Mouse (Mus musculus) lung, postnatal 25 days (tissue): ENCODE measurements around the gene Gm10644.
A peak's percentile ranks its signal among the peaks of the same experiment; 100 is the strongest.

Experiments used
- DNase-seq: peaks from one replicate; pipeline ENCODE4 v3.0.0; 2022; ENCODE audit warnings: low spot score

Gm10644 gene

DNA sequence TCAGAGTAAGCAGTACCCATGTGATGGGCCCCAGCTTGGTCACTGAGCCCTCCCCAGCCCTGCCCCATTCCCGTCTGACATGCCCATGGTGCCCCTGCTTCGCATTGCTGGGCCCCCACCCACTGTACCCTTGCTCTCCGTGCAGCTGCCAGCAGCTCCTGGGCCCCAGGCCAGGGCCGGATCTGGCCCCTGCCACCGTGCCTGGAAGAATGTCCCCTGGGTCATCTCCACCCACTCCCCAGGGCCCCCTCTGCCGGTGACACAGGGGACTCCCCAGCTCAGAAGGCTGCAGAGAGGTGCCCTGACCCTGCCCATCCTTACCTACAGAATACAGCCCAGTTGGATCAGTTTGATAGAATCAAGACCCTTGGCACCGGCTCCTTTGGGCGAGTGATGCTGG lies 25.8 kb upstream of the Gm10644 start:
- DNase-seq, result no peak

DNA sequence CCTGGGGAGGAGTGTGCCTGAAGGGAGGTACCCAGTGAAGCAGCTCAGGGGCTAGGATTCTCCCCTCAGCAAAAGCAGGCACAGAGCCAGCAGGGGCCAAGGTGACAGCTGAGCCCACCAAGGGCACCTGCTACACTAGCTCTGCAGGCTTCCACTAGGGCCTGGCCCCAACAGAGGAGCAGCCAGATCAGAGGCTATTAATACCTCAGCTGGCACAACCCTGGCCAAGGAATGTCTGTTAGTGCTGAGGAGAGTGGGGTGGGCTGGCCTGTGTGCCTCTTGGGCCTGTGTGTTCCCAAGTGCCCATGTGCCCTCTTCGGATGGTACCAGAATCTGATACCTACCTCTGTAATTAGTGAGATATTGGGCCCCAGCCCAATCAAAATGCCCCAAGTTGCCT lies 25.2 kb upstream of the Gm10644 start:
- no peak for DNase-seq

DNA sequence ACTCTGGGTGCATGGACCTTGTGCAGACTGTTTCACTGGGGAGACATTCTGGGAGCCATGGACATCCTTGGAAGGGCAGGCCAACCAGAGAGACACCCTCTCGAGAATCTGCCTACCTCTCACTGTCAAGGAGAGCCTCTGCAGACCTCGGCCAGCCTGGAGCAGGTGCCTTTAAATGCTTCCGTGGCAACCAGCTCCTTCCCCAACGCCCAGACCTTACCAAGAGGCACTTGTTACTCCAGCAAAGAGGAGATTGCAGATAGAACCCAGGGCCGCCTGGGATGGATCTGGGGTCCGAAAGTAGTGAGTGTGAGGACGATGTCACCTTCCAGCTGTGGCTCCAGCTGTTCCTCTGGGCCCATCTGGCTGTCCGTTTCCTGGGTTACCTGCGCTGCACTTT lies 23.2 kb upstream of the Gm10644 start:
- no peak for DNase-seq

DNA sequence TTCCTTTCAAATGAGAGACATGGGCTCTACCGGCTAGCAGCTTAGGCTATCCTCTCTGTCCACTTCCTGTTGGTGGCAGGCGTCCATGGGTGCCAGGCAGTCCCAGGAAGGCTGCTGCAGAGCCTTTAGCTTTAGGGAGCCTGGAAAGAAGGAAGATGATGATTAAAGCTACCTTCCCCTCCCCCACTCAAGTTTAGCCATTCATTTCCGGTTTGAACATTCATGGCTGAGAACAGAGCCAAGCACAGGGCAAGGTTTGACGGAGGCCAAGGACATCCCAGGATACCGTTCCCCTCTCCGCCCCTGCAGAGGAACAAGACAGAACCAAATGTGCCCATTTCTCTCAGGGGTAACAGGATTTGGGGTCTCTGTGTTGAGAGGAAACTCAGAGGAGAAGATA lies 22.6 kb upstream of the Gm10644 start:
- DNase-seq, result peak; percentile 50

DNA sequence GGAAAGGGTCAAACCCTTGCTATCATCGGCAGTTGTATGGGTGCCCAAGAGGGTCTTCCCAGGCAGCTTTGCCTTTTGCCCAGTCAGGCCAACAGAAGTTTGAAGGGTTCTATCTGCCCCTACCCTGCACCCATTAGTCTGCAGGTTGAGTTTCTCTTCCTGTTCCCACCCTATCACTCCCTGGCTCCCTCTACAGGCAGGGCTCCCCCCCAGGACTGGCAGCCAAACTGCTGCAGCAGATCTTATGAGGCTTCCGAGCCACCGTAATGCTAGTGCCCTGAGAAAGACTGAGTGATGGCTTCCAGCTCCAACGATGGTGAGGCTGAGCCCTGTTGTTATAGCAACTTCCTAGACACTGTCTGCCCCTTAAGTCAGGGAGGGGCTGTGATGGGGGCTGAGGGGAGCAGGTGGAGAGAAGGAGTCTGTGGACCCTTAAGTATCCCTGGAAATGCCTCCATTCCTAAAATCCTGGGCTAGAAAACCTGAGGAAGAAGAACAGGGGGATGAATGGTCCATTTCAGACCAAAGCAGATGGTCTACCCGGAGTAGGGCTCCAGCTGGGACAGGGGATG lies 21.9 kb upstream of the Gm10644 start:
- no peak for DNase-seq

DNA sequence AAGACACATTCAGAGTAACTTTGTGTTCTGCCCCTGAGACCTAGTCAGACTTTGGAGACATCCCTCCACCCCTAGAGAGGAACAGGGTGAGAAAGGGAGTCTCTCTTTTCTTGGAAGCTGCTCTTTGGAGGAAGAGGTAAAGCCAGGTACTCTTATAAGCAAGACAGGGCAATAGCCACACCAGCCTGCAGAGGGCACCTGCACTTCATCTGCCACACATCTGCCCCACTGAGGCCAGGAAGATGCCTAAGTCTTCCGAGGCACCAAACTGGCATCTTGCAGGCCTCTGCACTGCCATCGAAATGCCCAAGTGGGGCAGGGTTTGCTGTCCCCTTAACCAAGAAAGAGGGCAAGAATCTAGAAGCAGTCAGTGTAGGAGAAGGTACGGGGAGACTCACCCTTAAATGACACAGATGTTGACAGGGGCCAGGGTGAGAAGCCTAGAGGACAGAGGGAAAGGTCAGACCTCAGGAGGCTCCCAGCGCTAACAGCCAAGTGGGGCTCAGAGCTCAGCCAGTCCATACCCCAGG lies 21.2 kb upstream of the Gm10644 start:
- DNase-seq, result no peak

DNA sequence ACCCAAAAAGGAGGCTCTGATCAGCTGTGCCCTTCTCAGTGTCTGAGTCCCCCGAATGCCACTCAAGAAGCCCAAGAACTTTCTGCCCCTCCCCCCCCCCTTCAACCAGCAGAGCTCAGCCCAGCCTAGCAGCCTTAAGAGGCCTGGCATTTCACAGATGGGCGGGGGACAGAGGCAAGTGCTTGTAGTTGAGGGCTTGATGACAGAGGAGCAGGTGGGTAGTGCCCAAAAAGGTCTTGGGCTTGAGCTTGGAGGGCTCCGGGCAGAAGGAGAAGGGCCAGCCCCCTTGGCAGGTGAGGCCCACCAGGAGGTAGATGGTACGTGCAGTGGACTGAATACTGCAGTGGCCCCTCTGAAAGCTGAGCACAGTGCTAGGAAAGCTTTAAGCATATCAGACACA lies 19.5 kb upstream of the Gm10644 start:
- peak; percentile 59 for DNase-seq

DNA sequence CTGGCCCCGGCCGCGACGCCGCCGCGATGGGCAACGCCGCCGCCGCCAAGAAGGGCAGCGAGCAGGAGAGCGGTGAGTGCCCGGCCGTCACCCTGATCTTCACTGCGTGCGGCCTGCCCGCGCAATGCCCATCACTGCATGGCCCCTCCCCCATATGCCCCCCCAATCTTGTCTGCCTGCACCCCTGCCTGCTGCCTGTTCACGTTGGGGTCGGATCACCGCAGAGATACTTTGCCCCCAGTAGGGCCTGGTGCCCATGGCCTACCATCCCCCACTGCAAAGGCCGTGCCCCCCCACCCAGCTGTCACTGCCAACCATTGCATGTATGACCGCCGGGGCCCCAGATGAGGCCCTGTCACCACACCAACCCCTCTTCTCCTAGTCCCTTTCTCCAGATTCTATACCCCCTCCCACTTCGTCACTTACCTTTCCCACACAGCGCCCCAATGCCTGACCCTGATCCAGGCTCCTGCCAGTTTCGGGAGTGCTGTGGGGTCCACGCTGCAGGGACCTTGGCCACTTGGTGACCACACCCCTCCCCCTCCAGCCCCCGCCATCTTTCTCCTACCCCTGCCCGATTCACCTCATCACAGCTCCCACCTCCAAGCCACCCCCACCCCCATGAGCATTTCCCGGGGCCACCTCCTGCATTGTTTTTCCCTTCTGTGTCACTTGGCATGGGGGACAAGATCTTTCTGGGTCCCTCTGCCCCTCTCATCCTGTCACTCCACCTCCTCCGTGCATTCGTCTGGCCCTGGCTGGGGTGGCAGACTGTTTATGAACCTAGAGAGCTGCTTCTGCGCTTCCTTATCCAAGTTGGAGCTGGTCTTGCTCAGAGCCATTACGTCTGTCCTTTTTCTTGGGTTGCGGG lies 18.4 kb upstream of the Gm10644 start:
- no peak for DNase-seq

DNA sequence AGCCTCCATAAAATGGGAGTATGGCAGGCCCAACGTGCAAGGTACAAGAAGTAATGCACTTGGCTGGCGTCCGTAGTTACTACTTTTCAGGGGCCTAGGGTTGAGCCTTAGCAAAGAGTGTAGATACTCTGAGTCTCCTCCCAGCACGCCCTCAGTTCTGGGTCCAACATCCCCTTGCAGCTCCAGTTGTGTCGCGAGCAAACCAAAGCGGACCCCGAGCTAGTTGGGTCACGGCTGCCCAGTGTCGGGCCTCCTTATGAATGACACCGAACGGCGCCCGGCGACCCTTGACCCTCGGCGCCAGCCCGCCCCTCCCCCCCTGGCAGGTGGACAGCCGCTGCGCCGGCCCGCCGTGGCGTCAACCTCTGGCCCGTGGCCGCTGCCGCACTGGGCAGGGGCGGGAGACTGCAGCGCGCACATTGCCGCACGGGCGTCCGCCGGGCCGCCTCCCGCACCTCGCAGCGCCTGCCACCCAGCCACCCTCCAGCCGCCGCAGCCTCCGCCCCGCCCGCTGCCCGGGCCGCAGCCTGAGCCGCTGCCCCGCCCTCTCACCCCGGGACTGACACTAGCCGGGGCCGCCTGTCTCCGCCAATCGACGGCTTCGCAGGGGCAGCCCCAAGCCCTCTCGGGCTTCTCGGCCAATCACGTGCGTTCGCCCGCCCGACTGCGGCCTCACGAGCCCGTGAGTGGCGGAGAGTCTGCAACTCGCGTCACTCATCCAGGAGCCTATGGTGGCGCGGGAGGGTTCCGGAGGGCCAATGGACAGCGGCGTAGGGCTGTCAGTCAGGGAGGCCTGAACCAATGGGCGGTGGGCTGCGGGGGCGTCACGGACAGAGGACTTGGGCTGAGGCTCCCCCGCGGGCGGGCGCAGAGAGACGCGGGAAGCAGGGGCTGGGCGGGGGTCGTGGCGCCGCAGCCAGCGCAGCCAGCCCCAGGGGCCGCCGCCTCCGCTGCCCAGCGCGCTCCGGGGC lies 17.4 kb upstream of the Gm10644 start, which contains the start of gene Prkaca:
TSS of gene Prkaca (plus strand) at position 844 of the 971 bp plus-strand sequence.
- peak; percentile 99 for DNase-seq

DNA sequence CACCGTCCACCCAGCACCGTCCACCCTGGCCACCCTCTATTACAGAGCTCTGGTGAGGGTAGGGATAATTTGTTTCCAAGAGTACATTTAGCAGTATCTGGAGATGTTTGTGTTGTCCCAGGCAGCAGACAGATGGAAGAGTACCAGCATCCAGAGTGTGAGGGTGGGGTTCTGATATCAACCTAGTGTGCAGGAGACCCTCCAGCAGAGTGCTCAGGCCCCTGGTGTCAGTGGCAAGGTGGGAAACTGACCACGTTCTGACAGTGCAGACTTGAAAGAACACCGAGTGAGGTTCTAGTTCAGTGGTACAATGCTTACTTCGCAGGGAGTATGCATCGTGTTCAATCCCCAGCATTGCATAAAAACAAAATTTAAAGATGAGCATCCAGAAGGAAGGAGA lies 16.7 kb upstream of the Gm10644 start:
- no peak for DNase-seq

DNA sequence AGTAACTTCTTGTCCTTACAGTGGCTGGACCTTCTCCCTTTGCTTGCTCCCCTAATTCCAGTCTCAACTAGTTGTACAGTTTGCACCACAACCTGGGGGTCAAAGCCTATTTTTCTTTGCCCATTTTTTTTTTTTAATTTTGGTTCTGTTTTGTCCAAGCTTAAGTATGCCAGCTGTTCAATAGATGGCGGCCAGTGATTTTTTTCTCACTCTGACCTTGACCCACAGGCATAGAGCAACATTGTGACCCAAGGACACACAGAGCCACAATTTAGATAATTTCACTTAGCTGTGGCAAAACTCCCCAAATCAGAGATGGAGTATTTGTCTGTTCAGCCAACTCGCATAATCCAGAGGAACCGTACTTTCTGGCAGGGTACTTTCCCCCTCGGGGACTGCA lies 16.1 kb upstream of the Gm10644 start:
- DNase-seq, result no peak

DNA sequence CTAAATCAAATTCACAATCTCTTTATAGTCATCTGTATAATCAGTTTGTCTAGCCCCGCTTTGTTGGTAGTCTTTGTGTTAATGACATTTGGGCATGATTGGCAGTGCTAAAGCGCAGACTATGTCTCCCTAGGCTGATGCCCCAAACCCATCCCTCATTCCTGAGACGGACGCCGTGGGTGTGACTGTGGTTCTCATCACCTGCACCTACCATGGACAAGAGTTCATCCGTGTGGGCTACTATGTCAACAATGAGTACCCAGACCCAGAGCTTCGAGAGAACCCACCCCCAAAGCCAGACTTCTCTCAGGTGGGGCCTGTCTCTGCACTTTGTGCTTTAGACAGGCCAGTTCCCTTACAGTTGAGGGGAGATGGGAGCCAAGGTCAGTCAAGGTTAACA lies 12.7 kb upstream of the Gm10644 start:
- DNase-seq, result no peak

DNA sequence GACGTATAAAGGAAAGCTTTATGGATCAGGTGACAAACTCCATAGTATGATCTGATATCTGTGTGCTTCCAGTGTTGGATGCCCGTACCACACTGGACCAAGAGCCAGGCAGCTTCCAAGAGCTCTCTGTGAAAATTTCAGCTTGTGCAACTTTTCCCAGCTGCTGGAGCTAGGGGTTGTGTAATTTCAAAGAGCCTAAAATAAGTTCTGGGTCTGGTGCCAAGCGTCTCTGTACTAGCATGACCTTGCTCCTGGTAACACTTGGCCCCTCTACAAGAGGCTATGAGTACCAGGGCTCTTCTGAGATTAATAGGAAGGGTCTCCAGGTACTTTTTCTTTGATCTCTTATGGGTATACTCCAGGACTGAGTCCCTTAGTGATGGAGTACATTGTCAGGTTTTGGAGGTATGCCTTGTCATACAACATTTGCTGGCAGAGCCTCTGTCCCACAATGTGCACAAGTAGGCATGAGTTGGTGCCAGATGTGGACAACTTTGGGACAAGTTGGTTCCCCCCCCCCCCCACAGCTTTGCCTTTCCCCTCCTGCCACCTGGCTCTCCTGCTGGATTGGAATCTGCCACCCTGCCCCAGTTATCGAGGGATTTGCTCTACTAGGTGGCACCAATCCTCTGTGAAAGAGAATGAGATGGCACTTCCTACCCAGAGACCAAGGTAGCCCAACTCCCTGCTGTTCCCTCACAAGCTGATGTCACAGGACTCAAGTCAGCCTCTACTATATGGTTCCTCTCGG lies 9.2 kb upstream of the Gm10644 start:
- peak; percentile 84 for DNase-seq

DNA sequence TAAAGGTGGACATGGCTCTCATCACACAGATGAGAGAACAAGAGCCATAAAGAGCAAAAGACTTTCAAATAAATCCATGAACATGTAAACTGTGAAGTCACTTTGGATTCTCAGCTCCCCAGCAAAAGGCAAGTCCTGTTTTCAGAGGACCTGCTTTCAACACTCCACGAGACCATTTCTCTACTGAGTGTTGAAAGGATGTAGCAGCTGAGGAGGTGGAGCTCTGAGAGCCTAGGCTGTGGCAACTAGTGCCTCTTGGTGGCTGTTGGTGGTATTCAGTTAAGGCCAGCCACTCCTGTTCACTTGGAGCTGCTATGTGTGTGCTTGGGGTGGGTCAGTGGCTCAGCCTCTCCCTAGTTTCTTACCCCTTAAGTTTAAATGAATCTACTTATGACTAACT lies 1.8 kb upstream of the Gm10644 start:
- DNase-seq, result no peak

DNA sequence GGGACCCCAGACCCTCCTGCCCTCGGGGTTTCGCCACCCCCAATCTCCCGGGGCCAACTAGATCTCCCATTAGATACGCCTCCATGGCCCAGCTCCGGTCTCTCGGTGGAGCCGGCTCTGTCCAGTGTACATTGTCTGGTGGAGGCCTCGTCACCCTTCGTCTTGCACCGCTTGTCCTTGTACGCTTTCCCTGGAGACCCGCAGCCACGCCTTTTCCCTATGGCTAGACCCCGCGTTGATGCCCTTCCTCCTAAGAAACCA lies 883 bp upstream of the Gm10644 start:
- DNase-seq, result no peak

DNA sequence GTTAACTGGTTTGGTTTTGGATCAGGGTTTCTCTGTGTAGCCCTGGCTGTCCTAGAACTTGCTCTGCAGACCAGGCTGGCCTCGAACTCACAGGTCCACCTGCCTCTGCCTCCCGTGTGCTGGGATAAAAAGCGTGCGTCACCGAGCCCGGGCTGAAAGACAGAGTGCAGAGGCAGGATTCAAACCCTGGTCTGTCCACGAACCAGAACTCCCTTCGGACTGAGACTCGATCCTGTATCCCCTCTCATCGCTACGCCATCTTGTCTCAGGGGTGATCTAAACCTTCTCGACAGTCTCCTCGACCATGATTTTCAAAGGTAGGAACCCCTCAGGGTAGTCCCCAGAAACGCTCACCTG lies 278 bp downstream of the Gm10644 start:
- DNase-seq, result no peak

DNA sequence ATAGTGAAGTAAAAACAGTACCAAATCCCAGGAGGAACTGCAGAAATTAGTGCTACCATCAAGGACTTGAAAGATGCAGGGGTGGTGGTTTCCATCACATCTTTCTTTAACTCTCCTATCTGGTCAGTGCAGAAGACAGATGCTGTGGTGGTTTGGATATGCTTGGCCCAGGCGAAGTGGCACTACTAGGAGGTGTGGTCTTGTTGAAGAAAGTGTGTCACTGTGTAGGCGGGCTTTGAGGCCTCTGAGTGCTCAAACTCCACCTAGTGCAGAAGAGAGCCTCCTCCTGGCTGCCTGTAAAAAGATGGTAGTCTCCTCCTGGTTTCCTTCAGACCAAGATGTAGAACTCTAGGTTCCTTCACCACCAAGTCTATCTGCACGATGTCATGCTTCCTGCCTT lies 9.5 kb downstream of the Gm10644 start:
- DNase-seq, result no peak

DNA sequence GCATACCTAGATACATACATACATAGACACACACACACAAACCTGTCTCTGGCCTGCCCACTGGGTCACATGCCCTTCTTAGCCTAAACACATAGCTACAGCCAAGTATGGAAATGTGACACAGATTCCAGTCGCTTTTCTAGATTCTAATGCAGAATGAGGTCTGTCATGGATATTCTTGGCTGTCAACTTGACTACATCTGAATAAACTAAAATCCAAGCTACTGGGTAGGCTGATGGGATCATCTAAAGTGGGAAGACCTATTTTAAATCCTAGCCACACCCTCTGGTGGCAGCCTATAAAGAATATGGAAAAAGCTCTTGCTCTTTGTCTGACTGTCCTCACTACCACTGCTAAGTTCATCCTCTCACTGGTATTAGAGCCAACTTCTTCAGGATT lies 12.6 kb downstream of the Gm10644 start:
- no peak for DNase-seq

DNA sequence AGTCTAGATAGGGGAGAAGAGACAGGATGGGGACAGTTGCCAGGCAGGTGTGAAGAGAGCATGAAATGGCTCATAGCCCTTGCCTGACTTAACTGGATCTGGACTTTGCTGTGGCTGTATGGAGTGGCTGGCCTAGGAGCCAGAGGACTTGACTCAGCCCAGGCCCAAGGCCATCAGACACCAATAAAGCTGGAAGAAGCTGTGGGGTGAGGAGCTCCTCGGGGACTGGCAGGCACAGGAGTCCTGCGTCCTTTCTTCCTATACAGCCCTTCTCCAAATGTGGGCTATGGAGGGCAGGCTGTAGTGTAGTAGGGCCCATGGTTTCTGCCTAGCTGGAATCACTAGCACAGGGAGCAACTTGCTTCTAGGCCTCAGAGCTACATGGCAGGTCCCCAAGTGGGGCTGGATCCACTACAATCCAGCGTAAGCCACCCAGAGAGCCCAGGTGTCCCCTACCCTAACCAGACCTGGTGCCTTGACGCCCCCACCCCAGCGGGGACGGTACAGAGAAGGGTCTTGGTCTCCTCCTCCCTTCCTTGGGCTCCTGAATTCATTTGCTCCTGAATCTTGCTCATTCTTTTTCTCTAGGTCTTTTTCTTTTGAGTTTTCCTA lies 13.8 kb downstream of the Gm10644 start:
- no peak for DNase-seq

DNA sequence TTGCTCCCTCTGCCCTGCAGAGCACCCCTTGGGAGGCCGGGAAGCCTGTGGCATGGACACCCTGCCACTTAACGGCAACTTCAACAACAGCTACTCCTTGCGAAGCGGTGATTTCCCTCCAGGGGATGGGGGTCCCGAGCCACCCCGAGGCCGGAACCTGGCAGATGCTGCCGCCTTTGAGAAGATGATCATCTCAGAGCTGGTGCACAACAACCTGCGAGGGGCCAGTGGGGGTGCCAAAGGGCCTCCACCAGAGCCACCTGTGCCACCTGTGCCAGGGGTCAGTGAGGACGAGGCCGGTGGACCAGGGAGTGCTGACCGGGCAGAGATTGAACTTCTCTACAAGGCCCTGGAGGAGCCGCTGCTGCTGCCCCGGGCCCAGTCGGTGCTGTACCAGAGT lies 16.7 kb downstream of the Gm10644 start:
- DNase-seq, result no peak

DNA sequence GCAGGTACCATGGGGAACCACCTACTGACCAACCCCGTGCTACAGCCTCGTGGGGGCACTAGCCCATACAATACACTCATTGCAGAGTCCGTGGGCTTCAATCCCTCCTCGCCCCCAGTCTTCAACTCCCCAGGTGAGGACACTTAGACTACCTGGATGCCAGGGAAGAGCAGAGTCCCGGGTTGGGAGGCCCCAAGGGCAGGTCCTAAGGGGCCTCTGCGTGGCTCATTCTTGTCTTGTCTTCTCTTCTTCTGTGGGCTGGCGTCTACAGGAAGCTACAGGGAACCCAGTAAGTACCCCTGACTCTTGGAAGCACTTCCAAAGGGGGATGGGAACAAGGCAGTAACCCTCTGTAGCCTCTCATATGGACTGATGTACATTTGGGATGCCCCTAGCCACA lies 17.4 kb downstream of the Gm10644 start:
- DNase-seq, result no peak

DNA sequence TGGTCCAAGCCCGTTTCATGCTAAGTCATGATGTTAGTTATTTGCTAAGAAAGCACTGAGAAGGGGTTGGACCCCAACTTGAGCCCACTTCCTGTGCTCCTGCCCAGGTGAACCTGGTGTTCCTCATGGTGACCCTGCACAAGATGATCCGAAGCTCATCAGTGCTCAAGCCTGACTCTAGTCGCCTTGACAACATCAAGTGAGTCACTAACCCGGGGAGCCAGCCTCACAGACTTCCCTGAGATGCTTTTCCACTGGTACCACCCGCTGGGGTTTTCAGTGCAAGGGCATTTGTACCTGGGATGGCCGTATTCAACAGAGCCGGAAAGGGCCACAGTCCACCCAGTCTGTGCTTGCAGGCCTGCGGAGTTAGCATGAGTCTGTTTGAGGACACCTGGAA lies 19.6 kb downstream of the Gm10644 start:
- no peak for DNase-seq
